Mouse (Mus musculus) neural tube, postnatal 0 days (tissue): ENCODE data around the gene Vmn1r10. TPM values are rescaled to one million over a fixed set of nuclear protein-coding genes. Genes with fewer than 3 reads are reported as not detected.

ENCODE experiments used
- polyA plus RNA-seq: library from polyadenylated mRNA; unstranded; fragments of >200 nt; fragmentation: Nextera tagmentation; extraction: Ambion mirVana; gene quantifications from 2 replicates; pipeline ENCODE4 v1.2.1, GENCODE M21; 2015

Vmn1r10 gene
- not detected in 2 replicates for polyA plus RNA-seq

GRCm38 (mm10) chr6:57109154-57109553 lies at the start of gene Vmn1r10:
Gene Vmn1r10, plus strand, starts transcription at chr6:57109454.

DNA sequence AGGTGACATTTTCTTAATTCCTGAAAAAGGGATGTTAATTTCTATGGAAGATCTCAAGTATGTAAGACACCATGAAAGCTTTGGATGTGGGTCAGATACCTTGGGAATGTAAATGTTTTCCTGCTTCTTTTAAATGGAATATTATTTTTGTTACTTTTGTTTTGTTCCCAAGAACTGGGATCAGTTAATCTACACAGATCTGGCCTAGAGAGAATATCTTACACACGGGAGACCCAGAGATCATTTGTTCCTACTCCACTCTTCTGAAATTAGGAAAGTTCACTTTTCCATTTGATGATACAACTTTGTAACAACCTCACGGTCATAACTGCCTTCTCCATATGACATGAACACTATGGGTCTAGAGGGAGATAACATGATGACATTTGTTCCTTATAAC lies 42.8 kb upstream of the Vmn1r10 start, which contains the start of gene Vmn1r9:
Gene Vmn1r9, plus strand, starts transcription at position 301 of the 400 bp plus-strand sequence.

DNA sequence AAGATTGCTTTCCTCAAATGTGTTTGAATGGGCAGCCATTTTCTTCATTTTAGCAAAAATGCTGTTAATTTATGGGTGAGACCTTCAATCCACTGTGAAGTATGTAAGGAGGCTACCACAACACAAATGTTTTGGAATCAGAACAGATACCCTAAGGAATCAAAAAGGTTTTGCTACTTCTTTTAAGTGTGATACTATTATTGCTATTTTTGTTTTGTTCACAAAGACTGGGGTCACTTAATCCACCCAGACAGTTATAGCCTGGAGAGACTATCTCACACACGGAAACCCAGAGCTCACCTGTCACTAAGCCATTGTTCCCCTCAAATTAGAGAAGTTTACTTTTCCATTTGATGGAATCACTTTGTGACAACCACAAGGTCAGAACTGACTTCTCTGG lies 23.9 kb downstream of the Vmn1r10 start, which contains the start of gene Vmn1r11:
Gene Vmn1r11, plus strand, starts transcription at position 301 of the 400 bp plus-strand sequence.

DNA sequence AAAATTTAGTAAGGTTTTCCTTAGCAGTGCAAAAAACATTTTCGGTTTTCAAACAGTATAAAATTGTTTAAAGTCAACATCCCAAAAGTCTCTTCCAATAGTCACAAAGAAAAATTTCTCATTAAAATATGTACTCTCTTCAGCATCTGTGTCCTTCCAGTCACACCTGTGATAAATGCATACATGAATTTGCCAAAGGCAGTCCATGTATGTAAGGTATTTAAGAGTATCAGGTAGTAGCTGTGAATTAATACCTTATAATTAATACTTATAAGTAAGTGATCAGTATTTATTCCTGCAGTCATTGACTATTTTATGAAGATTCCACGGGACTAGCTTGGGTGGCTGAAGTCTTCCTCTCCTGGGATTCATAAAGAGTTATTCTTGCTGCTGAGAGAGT lies 47.4 kb downstream of the Vmn1r10 start, which contains the start of gene Vmn1r12:
Gene Vmn1r12, plus strand, starts transcription at position 301 of the 400 bp plus-strand sequence.

Other genes with a start within 250 kb of the Vmn1r10 start
- gene Nt5c3, start 185.5 kb upstream of the Vmn1r10 start, polyA plus RNA-seq = 136 and 147 TPM in 2 replicates
- 0.43 and 0.45 TPM in 2 replicates for gene Vmn1r4, start 185.4 kb upstream of the Vmn1r10 start, polyA plus RNA-seq
- not detected in 2 replicates for gene Vmn1r5, start 139.2 kb upstream of the Vmn1r10 start, polyA plus RNA-seq
- gene Vmn1r6, start 112.2 kb upstream of the Vmn1r10 start, polyA plus RNA-seq = not detected in 2 replicates
- gene Vmn1r7, start 84.1 kb upstream of the Vmn1r10 start, polyA plus RNA-seq = not detected in 2 replicates
- gene Vmn1r8, start 77.2 kb upstream of the Vmn1r10 start, polyA plus RNA-seq = not detected in 2 replicates
- not detected in 2 replicates for gene Vmn1r9, start 42.7 kb upstream of the Vmn1r10 start, polyA plus RNA-seq
- gene Vmn1r11, start 24.0 kb downstream of the Vmn1r10 start, polyA plus RNA-seq = not detected in 2 replicates
- gene Vmn1r12, start 47.5 kb downstream of the Vmn1r10 start, polyA plus RNA-seq = not detected in 2 replicates
- not detected in 2 replicates for gene Vmn1r13, start 93.8 kb downstream of the Vmn1r10 start, polyA plus RNA-seq
- not detected in 2 replicates for gene Vmn1r14, start 122.2 kb downstream of the Vmn1r10 start, polyA plus RNA-seq
- gene Vmn1r15, start 148.5 kb downstream of the Vmn1r10 start, polyA plus RNA-seq = not detected in 2 replicates
- not detected in 2 replicates for gene Vmn1r16, start 220.0 kb downstream of the Vmn1r10 start, polyA plus RNA-seq